Mouse (Mus musculus): Measurements from ENCODE around the gene Gars. TPM values are rescaled to one million over a fixed set of nuclear protein-coding genes. Genes with fewer than 3 reads are reported as not detected.

Gars gene
- polyA plus RNA-seq, 1 experiment from 2014 or later = 229 TPM

DNA sequence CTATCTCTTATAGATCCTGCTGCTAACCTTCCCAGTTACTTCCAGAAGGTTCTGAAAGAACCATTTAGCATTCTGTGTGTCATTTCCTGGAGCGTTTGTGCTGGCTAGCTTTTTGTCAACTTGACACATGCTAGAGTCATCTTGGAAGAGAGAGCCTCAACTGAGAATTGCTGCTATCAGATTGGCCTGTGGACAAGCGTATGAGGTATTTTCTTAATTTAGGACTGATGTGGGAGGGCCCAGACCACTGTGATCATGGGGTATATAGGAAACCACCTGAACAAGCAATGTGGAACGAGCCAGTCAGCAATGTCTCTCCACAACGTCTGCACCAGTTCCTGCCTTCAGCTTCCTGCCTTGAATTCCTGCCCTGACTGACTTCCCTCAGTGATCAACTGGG lies 34.2 kb upstream of the Gars start:
- Histone ChIP-seq H3K9ac (replicated peaks; ENCODE audit: low read depth, low read length) (no peak overlapping the region), H3K4me2 (ENCODE audit: low read length) (no peak overlapping the region), H3K4me1 (replicated peaks; ENCODE audit: control insufficient read depth, insufficient read depth, low read length) (no peaks in the 10 kb centered on the region), H3K4me3 (replicated peaks; ENCODE audit: low read length) (no peak overlapping the region), H3K27ac (ENCODE audit: low read length) (no peak overlapping the region), H3K9me3 (ENCODE audit: control insufficient read depth, low read length) (no peaks in the 10 kb centered on the region), H3K27me3 (replicated peaks; ENCODE audit: control insufficient read depth, insufficient read depth, low read length) (peaks cover 29% of the 10 kb centered on the region), H3K36me3 (ENCODE audit: control insufficient read depth, insufficient read depth) (no peaks in the 10 kb centered on the region)
- ATAC-seq = no peak
- 79% methylated on average over 4 of the region's 4 CpGs for WGBS

- Histone ChIP-seq H3K4me3 (replicated peaks; ENCODE audit: low read length) (no peak overlapping the region), H3K36me3 (ENCODE audit: control insufficient read depth, insufficient read depth) (no peaks in the 10 kb centered on the region), H3K4me1 (replicated peaks; ENCODE audit: control insufficient read depth, insufficient read depth, low read length) (peaks cover 6% of the 10 kb centered on the region), H3K27ac (ENCODE audit: low read length) (no peak overlapping the region), H3K27me3 (replicated peaks; ENCODE audit: control insufficient read depth, insufficient read depth, low read length) (peaks cover 41% of the 10 kb centered on the region), H3K4me2 (ENCODE audit: low read length) (no peak overlapping the region), H3K9ac (replicated peaks; ENCODE audit: low read depth, low read length) (no peak overlapping the region), H3K9me3 (ENCODE audit: control insufficient read depth, low read length) (no peaks in the 10 kb centered on the region)
- WGBS = 89% methylated on average over 8 of the region's 8 CpGs
- no peak for ATAC-seq
Measured at GRCm38 (mm10) chr6:55008401-55008800, 29.4 kb upstream of the Gars start.

- Histone ChIP-seq H3K27me3 (replicated peaks; ENCODE audit: control insufficient read depth, insufficient read depth, low read length) (peaks cover 41% of the 10 kb centered on the region), H3K4me1 (replicated peaks; ENCODE audit: control insufficient read depth, insufficient read depth, low read length) (peaks cover 6% of the 10 kb centered on the region), H3K4me2 (ENCODE audit: low read length) (peak overlapping the region; percentile 23), H3K4me3 (replicated peaks; ENCODE audit: low read length) (no peak overlapping the region; the same call in 1 of the 2 replicates), H3K27ac (ENCODE audit: low read length) (no peak overlapping the region), H3K36me3 (ENCODE audit: control insufficient read depth, insufficient read depth) (no peaks in the 10 kb centered on the region), H3K9ac (replicated peaks; ENCODE audit: low read depth, low read length) (0 out of 2 replicates have a peak overlapping the region, but pooled peaks have one; percentile 16), H3K9me3 (ENCODE audit: control insufficient read depth, low read length) (no peaks in the 10 kb centered on the region)
- WGBS = 9% methylated on average over 16 of the region's 16 CpGs
- peak; percentile 45 for ATAC-seq
Measured at GRCm38 (mm10) chr6:55009391-55010230, 28.2 kb upstream of the Gars start.

- H3K27ac ChIP-seq (ENCODE audit: low read length) = no peak overlapping the region
- no peaks in the 10 kb centered on the region for H3K36me3 ChIP-seq (ENCODE audit: control insufficient read depth, insufficient read depth)
- no peak for ATAC-seq
- H3K4me1 ChIP-seq (replicated peaks; ENCODE audit: control insufficient read depth, insufficient read depth, low read length) = peaks cover 6% of the 10 kb centered on the region
- no peak overlapping the region for H3K4me2 ChIP-seq (ENCODE audit: low read length)
- no peak overlapping the region for H3K4me3 ChIP-seq (replicated peaks; ENCODE audit: low read length)
- WGBS = 77% methylated on average over 3 of the region's 4 CpGs
- H3K9ac ChIP-seq (replicated peaks; ENCODE audit: low read depth, low read length) = no peak overlapping the region
- peaks cover 34% of the 10 kb centered on the region for H3K27me3 ChIP-seq (replicated peaks; ENCODE audit: control insufficient read depth, insufficient read depth, low read length)
- no peaks in the 10 kb centered on the region for H3K9me3 ChIP-seq (ENCODE audit: control insufficient read depth, low read length)
Measured at GRCm38 (mm10) chr6:55010330-55011091, 27.3 kb upstream of the Gars start.

DNA sequence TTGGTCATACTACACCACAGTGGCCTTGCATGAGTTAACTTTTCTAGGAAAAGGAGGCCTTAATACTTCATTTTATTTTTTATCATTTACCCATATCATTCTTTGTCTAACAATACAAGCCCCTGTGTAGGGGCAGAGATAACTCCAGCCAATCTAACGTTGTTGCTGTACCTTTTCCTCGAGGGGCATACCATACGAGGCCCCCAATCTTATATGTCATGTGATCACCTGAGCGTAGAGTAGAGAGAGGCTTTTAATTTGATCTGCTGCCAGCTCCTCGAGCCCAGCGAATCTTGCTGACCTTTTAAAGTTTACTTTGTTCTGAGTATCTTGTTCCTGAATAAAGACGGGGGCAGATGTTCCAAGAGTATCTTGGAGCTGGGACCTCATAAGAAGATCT lies 25.3 kb upstream of the Gars start:
- H3K4me2 ChIP-seq (ENCODE audit: low read length) = no peak overlapping the region
- no peaks in the 10 kb centered on the region for H3K9me3 ChIP-seq (ENCODE audit: control insufficient read depth, low read length)
- ATAC-seq = no peak
- no peak overlapping the region for H3K27ac ChIP-seq (ENCODE audit: low read length)
- H3K9ac ChIP-seq (replicated peaks; ENCODE audit: low read depth, low read length) = no peak overlapping the region
- 89% methylated on average over 7 of the region's 7 CpGs for WGBS
- no peak overlapping the region for H3K4me3 ChIP-seq (replicated peaks; ENCODE audit: low read length)
- no peaks in the 10 kb centered on the region for H3K36me3 ChIP-seq (ENCODE audit: control insufficient read depth, insufficient read depth)
- H3K27me3 ChIP-seq (replicated peaks; ENCODE audit: control insufficient read depth, insufficient read depth, low read length) = peaks cover 30% of the 10 kb centered on the region
- H3K4me1 ChIP-seq (replicated peaks; ENCODE audit: control insufficient read depth, insufficient read depth, low read length) = peaks cover 11% of the 10 kb centered on the region

DNA sequence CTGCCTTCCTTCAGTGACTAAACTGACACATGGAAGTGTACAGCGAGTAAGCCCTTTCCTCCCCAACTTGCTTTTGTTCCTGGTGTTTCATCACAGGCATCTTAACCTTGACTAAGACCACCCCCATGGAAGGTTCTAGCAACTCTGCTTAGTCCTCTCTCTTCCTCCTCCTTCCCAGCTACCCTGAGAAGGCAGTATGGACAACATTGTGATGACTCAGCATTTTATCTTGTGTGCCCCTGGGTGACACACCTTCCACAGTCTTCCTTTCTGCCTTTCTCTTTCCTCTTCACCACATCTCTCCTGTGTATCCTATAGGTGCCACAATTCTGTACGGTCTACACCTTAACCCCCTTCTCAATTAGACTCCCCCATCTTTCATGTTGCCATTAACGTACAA lies 23.6 kb upstream of the Gars start:
- H3K4me1 ChIP-seq (replicated peaks; ENCODE audit: control insufficient read depth, insufficient read depth, low read length) = peaks cover 11% of the 10 kb centered on the region
- no peak overlapping the region for H3K4me3 ChIP-seq (replicated peaks; ENCODE audit: low read length)
- H3K9me3 ChIP-seq (ENCODE audit: control insufficient read depth, low read length) = no peaks in the 10 kb centered on the region
- no peaks in the 10 kb centered on the region for H3K36me3 ChIP-seq (ENCODE audit: control insufficient read depth, insufficient read depth)
- H3K27me3 ChIP-seq (replicated peaks; ENCODE audit: control insufficient read depth, insufficient read depth, low read length) = peaks cover 19% of the 10 kb centered on the region
- H3K9ac ChIP-seq (replicated peaks; ENCODE audit: low read depth, low read length) = no peak overlapping the region
- no peak overlapping the region for H3K27ac ChIP-seq (ENCODE audit: low read length)
- no peak overlapping the region for H3K4me2 ChIP-seq (ENCODE audit: low read length)
- 90% methylated on average over 3 of the region's 3 CpGs for WGBS
- ATAC-seq = no peak

DNA sequence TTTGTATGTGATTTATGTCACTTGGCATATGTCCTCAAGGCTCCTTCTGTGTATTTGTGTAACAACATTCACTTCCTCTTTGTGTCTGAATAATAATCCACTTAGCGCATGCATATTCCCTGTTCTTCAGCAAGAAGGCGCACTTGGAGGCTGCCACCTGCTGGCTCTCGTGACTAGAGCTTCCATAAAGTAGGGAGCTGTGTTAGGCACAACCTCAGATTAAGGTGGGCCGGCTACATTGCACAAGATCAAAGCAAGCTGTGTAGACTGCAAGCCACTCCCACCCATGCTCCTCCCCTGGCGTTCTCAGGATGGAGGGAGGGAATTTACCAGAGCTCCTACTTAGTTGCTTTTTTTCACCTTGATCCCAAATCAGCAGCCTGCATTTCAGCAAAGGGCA lies 21.6 kb upstream of the Gars start:
- H3K4me3 ChIP-seq (replicated peaks; ENCODE audit: low read length) = no peak overlapping the region
- peak; percentile 69 for ATAC-seq
- WGBS = 11% methylated on average over 5 of the region's 5 CpGs
- no peak overlapping the region for H3K27ac ChIP-seq (ENCODE audit: low read length)
- H3K36me3 ChIP-seq (ENCODE audit: control insufficient read depth, insufficient read depth) = no peaks in the 10 kb centered on the region
- no peak overlapping the region for H3K9ac ChIP-seq (replicated peaks; ENCODE audit: low read depth, low read length)
- peaks cover 5% of the 10 kb centered on the region; the same call in 1 of the 2 replicates for H3K4me1 ChIP-seq (replicated peaks; ENCODE audit: control insufficient read depth, insufficient read depth, low read length)
- H3K4me2 ChIP-seq (ENCODE audit: low read length) = no peak overlapping the region
- peaks cover 12% of the 10 kb centered on the region; the same call in 1 of the 2 replicates for H3K27me3 ChIP-seq (replicated peaks; ENCODE audit: control insufficient read depth, insufficient read depth, low read length)
- H3K9me3 ChIP-seq (ENCODE audit: control insufficient read depth, low read length) = no peaks in the 10 kb centered on the region

DNA sequence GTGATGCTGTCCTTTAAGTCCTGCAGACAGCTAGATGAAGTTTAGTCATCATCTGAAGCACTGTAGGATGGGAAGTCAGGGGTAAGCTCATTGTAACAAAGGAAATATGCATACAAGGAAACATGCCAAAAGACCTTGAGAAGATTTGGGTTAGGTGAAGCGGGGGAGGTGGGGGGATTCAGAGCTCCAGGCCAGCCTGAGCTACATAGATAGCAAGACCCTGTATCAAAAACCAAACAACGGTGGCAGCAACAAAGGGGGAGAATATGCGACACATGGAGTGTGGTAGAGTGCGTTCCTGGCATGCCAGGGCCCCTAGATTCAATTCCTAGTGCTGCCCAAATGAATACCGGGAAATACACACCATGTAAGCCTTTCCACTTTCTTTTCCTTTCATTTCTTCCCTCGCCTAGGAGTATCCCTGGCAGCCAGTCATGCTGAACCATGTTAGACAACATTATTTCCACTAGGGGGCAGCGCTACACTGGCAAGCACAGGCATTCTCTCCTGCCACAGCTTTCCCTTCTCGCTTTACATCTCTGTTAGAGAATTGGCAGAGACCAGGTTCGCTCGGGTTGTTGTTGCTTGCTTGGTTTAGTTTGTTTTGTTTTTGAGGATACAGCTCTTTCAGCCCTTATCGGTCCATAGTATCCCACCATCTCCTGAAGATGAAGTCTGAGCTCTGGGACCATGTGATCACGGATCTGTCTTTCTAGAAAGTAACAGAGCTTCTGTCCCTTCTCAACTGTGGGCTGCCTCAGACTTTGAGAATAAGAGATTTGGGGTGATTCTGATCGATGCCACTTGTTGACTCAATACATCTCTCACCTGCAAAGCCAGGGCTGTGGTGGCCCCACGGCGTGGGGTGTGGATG lies 20.9 kb upstream of the Gars start:
- Histone ChIP-seq H3K4me3 (replicated peaks; ENCODE audit: low read length) (no peak overlapping the region), H3K9ac (replicated peaks; ENCODE audit: low read depth, low read length) (no peak overlapping the region), H3K27me3 (replicated peaks; ENCODE audit: control insufficient read depth, insufficient read depth, low read length) (peaks cover 7% of the 10 kb centered on the region; the same call in 1 of the 2 replicates), H3K9me3 (ENCODE audit: control insufficient read depth, low read length) (no peaks in the 10 kb centered on the region), H3K4me1 (replicated peaks; ENCODE audit: control insufficient read depth, insufficient read depth, low read length) (peaks cover 5% of the 10 kb centered on the region; the same call in 1 of the 2 replicates), H3K36me3 (ENCODE audit: control insufficient read depth, insufficient read depth) (no peaks in the 10 kb centered on the region), H3K4me2 (ENCODE audit: low read length) (no peak overlapping the region), H3K27ac (ENCODE audit: low read length) (no peak overlapping the region)
- 28% methylated on average over 15 of the region's 15 CpGs for WGBS
- peak; percentile 85 for ATAC-seq

All from forebrain, embryonic 16.5 days (tissue).